Comparison of ENCODE assay signal across 8 mouse cellular contexts in genomic region chr17:84957487-84958259, GRCm38 (mm10). TPM values are rescaled to one million over a fixed set of nuclear protein-coding genes. Genes with fewer than 3 reads are reported as not detected.
A peak's percentile ranks its signal among the peaks of the same experiment; 100 is the strongest.
DNase-seq lines count a peak whose midpoint lies in the region; ATAC-seq and TF ChIP-seq lines count a peak whose summit lies in the region.

No protein-coding gene starts in this region.

- H3K36me3 ChIP-seq in forebrain, embryonic 10.5 days (replicated peaks) = peaks cover 10% of the 10 kb centered on the region; the same call in 1 of the 2 replicates
- H3K36me3 ChIP-seq in heart, embryonic 15.5 days = no peaks in the 10 kb centered on the region
- H3K36me3 ChIP-seq in liver, embryonic 14.5 days (replicated peaks; ENCODE audit: control insufficient read depth, insufficient read depth, low read depth) = no peaks in the 10 kb centered on the region
- no peaks in the 10 kb centered on the region for H3K36me3 ChIP-seq in neural tube, embryonic 11.5 days (ENCODE audit: control insufficient read depth, insufficient read depth, low read length)
- no peaks in the 10 kb centered on the region for H3K36me3 ChIP-seq in stomach, postnatal 0 days (ENCODE audit: control insufficient read depth, insufficient read depth, low read length)

- peak; percentile 98 for ATAC-seq in heart, embryonic 15.5 days (replicated peaks; ENCODE audit: insufficient number of reproducible peaks, insufficient read depth, low FRiP score, low read depth)
- peak; percentile 93 for ATAC-seq in liver, embryonic 14.5 days (ENCODE audit: insufficient read depth)
- peak; percentile 99 for ATAC-seq in neural tube, embryonic 11.5 days (ENCODE audit: insufficient read depth, low FRiP score, low TSS enrichment)
- peak; percentile 99 for ATAC-seq in stomach, postnatal 0 days (ENCODE audit: low FRiP score, low TSS enrichment)

- no peaks in the 10 kb centered on the region for H3K9me3 ChIP-seq in forebrain, embryonic 10.5 days
- no peaks in the 10 kb centered on the region for H3K9me3 ChIP-seq in heart, embryonic 15.5 days (replicated peaks)
- H3K9me3 ChIP-seq in liver, embryonic 14.5 days (ENCODE audit: control insufficient read depth, low read length) = no peaks in the 10 kb centered on the region
- no peaks in the 10 kb centered on the region for H3K9me3 ChIP-seq in neural tube, embryonic 11.5 days (ENCODE audit: control insufficient read depth, low read length)
- H3K9me3 ChIP-seq in stomach, postnatal 0 days (ENCODE audit: control insufficient read depth, low read length) = no peaks in the 10 kb centered on the region

- H3K4me1 ChIP-seq in forebrain, embryonic 10.5 days = peaks cover 31% of the 10 kb centered on the region
- H3K4me1 ChIP-seq in heart, embryonic 15.5 days (replicated peaks) = peaks cover 23% of the 10 kb centered on the region
- H3K4me1 ChIP-seq in liver, embryonic 14.5 days (replicated peaks; ENCODE audit: control insufficient read depth in 2 of 2, insufficient read depth in 2 of 2, low read length in 1 of 2) = peaks cover 18 to 25% of the 10 kb centered on the region in 2 experiments
- H3K4me1 ChIP-seq in neural tube, embryonic 11.5 days (ENCODE audit: control insufficient read depth, insufficient read depth, low read length) = peaks cover 16% of the 10 kb centered on the region
- 0 out of 2 replicates have a peak, but pooled peaks cover 2% of the 10 kb centered on the region for H3K4me1 ChIP-seq in stomach, postnatal 0 days (replicated peaks; ENCODE audit: control insufficient read depth, insufficient read depth)

- peak overlapping the region; percentile 95 for H3K4me3 ChIP-seq in forebrain, embryonic 10.5 days
- H3K4me3 ChIP-seq in heart, embryonic 15.5 days = peak overlapping the region; percentile 99
- H3K4me3 ChIP-seq in liver, embryonic 14.5 days (ENCODE audit: insufficient read depth in 1 of 2, low read depth in 2 of 2, low read length in 2 of 2) = peak overlapping the region; percentile 88 to 89
- H3K4me3 ChIP-seq in neural tube, embryonic 11.5 days (ENCODE audit: low read depth, low read length) = peak overlapping the region; percentile 99
- H3K4me3 ChIP-seq in stomach, postnatal 0 days (ENCODE audit: low read depth, low read length) = peak overlapping the region; percentile 97

- peak overlapping the region; percentile 99 for H3K9ac ChIP-seq in heart, embryonic 15.5 days
- H3K9ac ChIP-seq in liver, embryonic 14.5 days (replicated peaks) = peak overlapping the region; percentile 99
- peak overlapping the region; percentile 95 for H3K9ac ChIP-seq in neural tube, embryonic 11.5 days (ENCODE audit: low read length)
- H3K9ac ChIP-seq in stomach, postnatal 0 days (ENCODE audit: low read length) = peak overlapping the region; percentile 97

- no peak for TF ChIP-seq CTCF in liver, embryonic 14.5 days (IDR thresholded peaks at IDR 0.05; ENCODE audit: low read depth)
- TF ChIP-seq CTCF in stomach, postnatal 0 days (IDR thresholded peaks at IDR 0.05; ENCODE audit: low read depth) = no peak

- under 1% methylated on average over 55 of the region's 55 CpGs for WGBS in forebrain, embryonic 10.5 days
- WGBS in heart, embryonic 15.5 days = under 1% methylated on average over 48 of the region's 55 CpGs
- under 1% methylated on average over 54 of the region's 55 CpGs for WGBS in liver, embryonic 14.5 days (ENCODE audit: insufficient replicate concordance)
- WGBS in neural tube, embryonic 11.5 days = 0% methylated on average over 49 of the region's 55 CpGs
- WGBS in stomach, postnatal 0 days = under 1% methylated on average over 42 of the region's 55 CpGs

- H3K4me2 ChIP-seq in heart, embryonic 15.5 days = peak overlapping the region; percentile 72
- peak overlapping the region; percentile 98 for H3K4me2 ChIP-seq in liver, embryonic 14.5 days (ENCODE audit: low read depth)
- H3K4me2 ChIP-seq in neural tube, embryonic 11.5 days (ENCODE audit: low read depth) = peak overlapping the region; percentile 57
- peak overlapping the region; percentile 62 for H3K4me2 ChIP-seq in stomach, postnatal 0 days (replicated peaks; ENCODE audit: low read depth)

- no peak; the same call in 1 of the 2 replicates for TF ChIP-seq EP300 in liver, embryonic 14.5 days (IDR thresholded peaks at IDR 0.05; ENCODE audit: low read depth)
- peak; percentile 20 for TF ChIP-seq EP300 in stomach, postnatal 0 days (optimal IDR thresholded peaks at IDR 0.05)

- peak overlapping the region; percentile 96 for H3K27ac ChIP-seq in forebrain, embryonic 10.5 days
- H3K27ac ChIP-seq in heart, embryonic 15.5 days = peak overlapping the region; percentile 98
- peak overlapping the region; percentile 98 for H3K27ac ChIP-seq in liver, embryonic 14.5 days
- peak overlapping the region; percentile 87 for H3K27ac ChIP-seq in neural tube, embryonic 11.5 days (ENCODE audit: low read depth, low read length)
- peak overlapping the region; percentile 96 for H3K27ac ChIP-seq in stomach, postnatal 0 days (replicated peaks)

- DNase-seq in CD8-positive naive resting alpha-beta T cell, adult 2 months (ENCODE audit: low read depth in 2 of 2, low spot score in 2 of 2) = peak; percentile 99
- peak; percentile 99 for DNase-seq in c-Kit-positive CD71-negative TER-119-negative erythroid progenitor cells, embryonic 14.5 days (ENCODE audit: low read depth)
- peak; percentile 99 for DNase-seq in forebrain, embryonic 10.5 days (ENCODE audit: extremely low spot score, low spot score)
- peak; percentile 100 for DNase-seq in kidney, postnatal 25 days
- peak; percentile 100 for DNase-seq in liver, embryonic 14.5 days (ENCODE audit: low read depth in 3 of 3, low spot score in 3 of 3)
- peak; percentile 99 for DNase-seq in neural tube, embryonic 11.5 days (ENCODE audit: low spot score)
- peak; percentile 100 for DNase-seq in stomach, postnatal 0 days (ENCODE audit: low spot score)

- no peaks in the 10 kb centered on the region for H3K27me3 ChIP-seq in forebrain, embryonic 10.5 days (ENCODE audit: poor library complexity, severe bottlenecking)
- H3K27me3 ChIP-seq in heart, embryonic 15.5 days = no peaks in the 10 kb centered on the region
- H3K27me3 ChIP-seq in liver, embryonic 14.5 days (ENCODE audit: control insufficient read depth, insufficient read depth, low read length) = no peaks in the 10 kb centered on the region
- H3K27me3 ChIP-seq in neural tube, embryonic 11.5 days (ENCODE audit: control insufficient read depth, insufficient read depth, low read length) = no peaks in the 10 kb centered on the region
- no peaks in the 10 kb centered on the region for H3K27me3 ChIP-seq in stomach, postnatal 0 days (ENCODE audit: control insufficient read depth, insufficient read depth, low read length)

RNA-seq across cellular contexts. Expression of gene Ppm1b, which starts 1.1 kb away (rescaled TPM):
- polyA plus RNA-seq in forebrain, embryonic 10.5 days (2016; fragmentation: Nextera tagmentation; extraction: Ambion mirVana) = 57.1 and 57.5 TPM in 2 replicates
- 63.8 and 71.5 TPM in 2 replicates for polyA plus RNA-seq in heart, embryonic 15.5 days (2015; fragmentation: Nextera tagmentation; extraction: Ambion mirVana)
- 21.5 and 31.3 TPM in 2 replicates for polyA plus RNA-seq in liver, embryonic 14.5 days (2012; rRNA removed)
- 40.6 and 50.6 TPM in 2 replicates for polyA plus RNA-seq in liver, embryonic 14.5 days (2014; fragmentation: Nextera tagmentation; extraction: Ambion mirVana)
- 98.5 and 100 TPM in 2 replicates for polyA plus RNA-seq in neural tube, embryonic 11.5 days (2014; fragmentation: Nextera tagmentation; extraction: Ambion mirVana)
- 36.9 and 39.6 TPM in 2 replicates for polyA plus RNA-seq in stomach, postnatal 0 days (2015; fragmentation: Nextera tagmentation; extraction: Ambion mirVana)

Comparison
In these comparisons a context has a peak if more than half of its experiments do, and no peak if none do; other contexts are left out.
1. Peak in every context shown above with its lines: DNase-seq, ATAC-seq, H3K4me3 ChIP-seq and H3K27ac ChIP-seq.